Mouse (Mus musculus) forebrain, postnatal 0 days (tissue): ENCODE results near the gene Flrt3. TPM values are rescaled to one million over a fixed set of nuclear protein-coding genes. Genes with fewer than 3 reads are reported as not detected.

ENCODE experiments used
- ATAC-seq: fragments of 200-750 bp; cut with Nextera tagmentation; 2 replicates; pipeline ENCODE4 v1.8.0; 2017; ENCODE audit warnings: mild to moderate bottlenecking, moderate library complexity
- DNase-seq: peaks from one replicate; pipeline ENCODE4 v3.0.0-alpha.2; 2015
- H3K27ac ChIP-seq: fragments of 300-500 bp; sonication (generic); 2 replicates; pipeline ENCODE4 v1.5.1; 2014; ENCODE audit warnings: low read depth, mild to moderate bottlenecking, antibody characterized with exemption, low read length, moderate library complexity, mixed read lengths
- H3K27me3 ChIP-seq: fragments of 300-500 bp; sonication (generic); 2 replicates; pipeline ENCODE4 v1.6.1; 2014; ENCODE audit warnings: mild to moderate bottlenecking, low read length, mixed read lengths; ENCODE audit not compliant: insufficient read depth
- H3K36me3 ChIP-seq: fragments of 300-500 bp; sonication (generic); 2 replicates; pipeline ENCODE4 v1.6.1; 2014; ENCODE audit warnings: mild to moderate bottlenecking, moderate library complexity; ENCODE audit not compliant: insufficient read depth
- H3K4me1 ChIP-seq: fragments of 300-500 bp; sonication (generic); 2 replicates; pipeline ENCODE4 v1.6.1; 2014; ENCODE audit warnings: antibody characterized with exemption; ENCODE audit not compliant: insufficient read depth
- H3K4me2 ChIP-seq: fragments of 300-500 bp; sonication (generic); 2 replicates; pipeline ENCODE4 v1.6.1; 2014; ENCODE audit warnings: low read depth, mild to moderate bottlenecking, moderate library complexity
- H3K4me3 ChIP-seq: fragments of 300-500 bp; sonication (generic); 2 replicates; pipeline ENCODE4 v1.5.1; 2014; ENCODE audit warnings: low read depth, low read length, mixed read lengths
- H3K9ac ChIP-seq: fragments of 300-500 bp; sonication (generic); 2 replicates; pipeline ENCODE4 v1.6.1; 2014; ENCODE audit warnings: mild to moderate bottlenecking
- H3K9me3 ChIP-seq: fragments of 300-500 bp; sonication (generic); 2 replicates; pipeline ENCODE4 v1.6.1; 2016; ENCODE audit warnings: low read length
- CTCF ChIP-seq: sonication (generic); IDR thresholded peaks from 2 replicates; pipeline ENCODE4 v1.5.1; 2016; ENCODE audit warnings: antibody characterized with exemption, control low read depth, low read depth
- WGBS: fragments of 180-500 bp; shearing (Covaris S2); extraction: QIAGEN DNeasy Blood & Tissue Kit; methylation state at CpG from one replicate; pipeline ENCODE4 v1.1.7; 2014; 5-methylcytosine and 5-hydroxymethylcytosine counted together
- polyA plus RNA-seq: library from polyadenylated mRNA; unstranded; fragments of >200 nt; fragmentation: Nextera tagmentation; extraction: Ambion mirVana; gene quantifications from 2 replicates; pipeline ENCODE4 v1.2.1, GENCODE M21; 2015
- total RNA-seq: library from RNA; depleted of rRNA; stranded (reverse); fragments of >200 nt; gene quantifications from 2 replicates; pipeline ENCODE4 v1.2.3, GENCODE M21; 2014

The Flrt3 gene
- total and polyA plus RNA-seq, 2 experiments from 2014 or later = 38.4 to 43.7 TPM

GRCm38 (mm10) chr2:140669786-140670185, 1.5 kb downstream of the Flrt3 start:
- Histone ChIP-seq H3K4me2 (peak overlapping the region; percentile 61), H3K4me1 (peaks cover 11% of the 10 kb centered on the region), H3K36me3 (no peaks in the 10 kb centered on the region), H3K27me3 (no peaks in the 10 kb centered on the region), H3K9me3 (no peaks in the 10 kb centered on the region), H3K27ac (peak overlapping the region; percentile 86), H3K4me3 (peak overlapping the region; percentile 61), H3K9ac (peak overlapping the region; percentile 74)
- TF ChIP-seq CTCF = no peak
- 16% methylated on average over 2 of the region's 2 CpGs for WGBS
- no peak for ATAC-seq
- DNase-seq = peak; percentile 28

GRCm38 (mm10) chr2:140669081-140669480, 2.2 kb downstream of the Flrt3 start:
- H3K36me3 ChIP-seq = no peaks in the 10 kb centered on the region
- H3K4me2 ChIP-seq = peak overlapping the region; percentile 61
- H3K9ac ChIP-seq = peak overlapping the region; percentile 52
- WGBS = 15% methylated on average over 2 of the region's 2 CpGs
- no peak for TF ChIP-seq CTCF
- peak; percentile 26 for DNase-seq
- peak overlapping the region; percentile 11 for H3K27ac ChIP-seq
- peaks cover 11% of the 10 kb centered on the region for H3K4me1 ChIP-seq
- H3K9me3 ChIP-seq = no peaks in the 10 kb centered on the region
- H3K4me3 ChIP-seq = peak overlapping the region; percentile 61
- no peaks in the 10 kb centered on the region for H3K27me3 ChIP-seq
- ATAC-seq = no peak

GRCm38 (mm10) chr2:140668311-140668710, 3.0 kb downstream of the Flrt3 start:
- H3K9me3 ChIP-seq = no peaks in the 10 kb centered on the region
- ATAC-seq = peak; percentile 75
- H3K36me3 ChIP-seq = no peaks in the 10 kb centered on the region
- TF ChIP-seq CTCF = peak; percentile 84
- peak overlapping the region; percentile 11 for H3K27ac ChIP-seq
- H3K4me1 ChIP-seq = peaks cover 11% of the 10 kb centered on the region
- peak; percentile 89 for DNase-seq
- H3K4me2 ChIP-seq = peak overlapping the region; percentile 61
- WGBS = 3% methylated on average over 8 of the region's 8 CpGs
- peak overlapping the region; percentile 61 for H3K4me3 ChIP-seq
- H3K27me3 ChIP-seq = no peaks in the 10 kb centered on the region
- H3K9ac ChIP-seq = peak overlapping the region; percentile 52

GRCm38 (mm10) chr2:140667261-140668047, 3.8 kb downstream of the Flrt3 start:
- peak; percentile 53 for DNase-seq
- H3K4me2 ChIP-seq = peak overlapping the region; percentile 61
- H3K27ac ChIP-seq = peak overlapping the region; percentile 24; the same call in 1 of the 2 replicates
- no peaks in the 10 kb centered on the region for H3K36me3 ChIP-seq
- peak overlapping the region; percentile 61 for H3K4me3 ChIP-seq
- WGBS = 14% methylated on average over 13 of the region's 13 CpGs
- peaks cover 11% of the 10 kb centered on the region for H3K4me1 ChIP-seq
- H3K9ac ChIP-seq = peak overlapping the region; percentile 52
- TF ChIP-seq CTCF = no peak
- no peaks in the 10 kb centered on the region for H3K9me3 ChIP-seq
- H3K27me3 ChIP-seq = no peaks in the 10 kb centered on the region
- no peak for ATAC-seq

GRCm38 (mm10) chr2:140666846-140667245, 4.4 kb downstream of the Flrt3 start:
- peaks cover 11% of the 10 kb centered on the region for H3K4me1 ChIP-seq
- WGBS = 24% methylated on average over 7 of the region's 7 CpGs

GRCm38 (mm10) chr2:140664381-140664780, 6.9 kb downstream of the Flrt3 start:
- Histone ChIP-seq H3K36me3 (peaks cover 20% of the 10 kb centered on the region), H3K27me3 (no peaks in the 10 kb centered on the region), H3K4me1 (peaks cover 11% of the 10 kb centered on the region), H3K27ac (no peak overlapping the region), H3K4me3 (no peak overlapping the region), H3K4me2 (no peak overlapping the region), H3K9me3 (no peaks in the 10 kb centered on the region), H3K9ac (no peak overlapping the region)
- WGBS = 79% methylated on average over 4 of the region's 4 CpGs
- no peak for DNase-seq
- ATAC-seq = no peak
- no peak for TF ChIP-seq CTCF

More at GRCm38 (mm10) chr2:140666846-140667245, 4.4 kb downstream of the Flrt3 start:
- no peak for TF ChIP-seq CTCF
- Histone ChIP-seq H3K4me2 (peak overlapping the region; percentile 61), H3K36me3 (no peaks in the 10 kb centered on the region), H3K9me3 (no peaks in the 10 kb centered on the region), H3K27ac (peak overlapping the region; percentile 24; the same call in 1 of the 2 replicates), H3K4me3 (peak overlapping the region; percentile 61), H3K9ac (peak overlapping the region; percentile 52; the same call in 1 of the 2 replicates), H3K27me3 (no peaks in the 10 kb centered on the region)
- ATAC-seq (no peak), DNase-seq (peak; percentile 29)

GRCm38 (mm10) chr2:140662673-140663072, 8.6 kb downstream of the Flrt3 start:
- DNase-seq = no peak
- ATAC-seq = no peak
- H3K36me3 ChIP-seq = peaks cover 20% of the 10 kb centered on the region
- no peak overlapping the region for H3K4me3 ChIP-seq
- no peak overlapping the region for H3K27ac ChIP-seq
- TF ChIP-seq CTCF = no peak
- WGBS = 57% methylated on average over 5 of the region's 5 CpGs
- no peaks in the 10 kb centered on the region for H3K9me3 ChIP-seq
- no peaks in the 10 kb centered on the region for H3K27me3 ChIP-seq
- no peak overlapping the region for H3K4me2 ChIP-seq
- H3K4me1 ChIP-seq = peaks cover 9% of the 10 kb centered on the region
- no peak overlapping the region for H3K9ac ChIP-seq
